Mouse (Mus musculus) hindlimb bud, embryonic 11.5 days (tissue): ENCODE measurements around the gene Mosmo.
A peak's percentile ranks its signal among the peaks of the same experiment; 100 is the strongest.
"Not testable (repeated sequence)": the region's sequence is repeated elsewhere in the genome, so short reads cannot be mapped to it uniquely, and the experiment has no call there.

ENCODE experiments used
- DNase-seq: peaks from one replicate; pipeline ENCODE4 v3.0.0-alpha.2; 2012; ENCODE audit warnings: low read depth, low spot score; ENCODE audit errors: extremely low spot score

Gene Mosmo

DNA sequence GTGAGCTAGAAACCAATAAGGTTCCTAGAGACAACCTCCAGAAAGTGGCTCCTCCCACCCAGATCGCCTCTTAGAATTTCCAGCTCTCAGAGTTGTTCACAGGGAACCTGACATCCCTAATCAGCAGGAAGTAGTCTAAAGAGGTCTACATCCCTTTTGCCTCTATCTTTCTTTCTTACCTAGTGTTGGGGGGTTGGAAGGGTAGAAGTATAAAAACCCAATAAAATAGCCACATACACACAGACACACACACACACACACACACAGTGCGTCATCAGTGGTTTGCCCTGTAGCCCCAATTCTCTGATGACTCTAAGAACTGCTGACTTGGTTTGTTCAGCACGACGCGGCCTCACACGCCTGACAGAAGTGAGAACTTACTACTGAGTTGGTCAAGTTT, 22.2 kb downstream of the Mosmo start:
- DNase-seq, result no peak

DNA sequence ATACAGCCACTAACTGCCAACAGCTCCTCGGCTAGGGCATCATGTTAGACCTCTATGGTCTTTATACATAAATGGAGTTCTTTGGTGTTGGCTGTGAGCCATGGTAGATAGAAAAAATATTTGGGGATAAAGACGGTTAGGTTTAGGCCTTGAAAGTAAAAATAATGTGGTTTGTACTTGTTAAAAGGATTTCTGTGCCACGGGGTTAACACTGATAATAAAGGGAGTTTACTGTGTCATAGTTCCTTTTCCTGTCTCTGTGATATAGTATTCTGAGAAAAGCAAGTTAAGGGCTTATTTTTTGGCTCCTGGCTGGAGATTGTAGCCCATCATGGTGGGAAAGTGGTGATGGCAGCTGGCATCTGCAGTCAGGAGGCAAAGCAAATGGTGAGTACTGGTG, 26.5 kb downstream of the Mosmo start:
- no peak for DNase-seq

DNA sequence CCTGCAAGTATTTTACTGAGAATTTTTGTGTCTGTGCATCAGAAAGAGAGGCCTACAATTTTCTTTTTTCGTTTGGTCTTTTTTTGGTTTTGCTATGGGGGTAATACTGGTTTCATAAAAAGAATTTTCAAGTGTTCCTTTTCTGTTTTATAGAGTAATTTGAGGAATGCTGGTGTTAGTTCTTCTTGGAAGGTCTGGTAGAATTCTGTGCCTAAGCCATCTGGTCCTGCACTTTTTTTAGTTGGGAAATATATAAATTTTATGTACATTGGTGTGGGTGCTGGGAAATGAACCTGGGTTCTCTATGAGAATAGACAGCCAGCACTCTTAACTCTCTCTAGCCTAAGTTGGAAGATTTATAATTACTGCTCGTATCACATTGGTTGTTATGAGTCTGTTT, 34.7 kb downstream of the Mosmo start:
- DNase-seq, result no peak

DNA sequence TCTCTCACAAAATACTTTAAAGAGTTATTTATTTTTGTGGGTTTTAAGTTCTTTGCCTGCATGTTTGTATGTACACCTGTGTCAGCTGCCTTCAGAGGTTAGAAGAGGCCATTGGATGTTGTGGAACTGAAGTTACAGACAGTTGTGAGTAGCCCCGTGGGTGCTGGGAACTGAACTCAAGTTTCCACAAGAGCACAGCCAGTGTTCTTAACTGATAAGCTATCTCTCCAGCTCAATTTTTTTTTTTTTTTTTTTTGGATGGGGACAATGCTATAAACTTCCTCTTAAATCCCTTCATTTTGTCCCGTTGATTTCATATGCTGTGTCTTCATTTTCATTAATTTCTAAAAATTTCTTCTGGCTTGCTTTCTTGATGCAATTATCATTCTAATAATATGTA, 35.8 kb downstream of the Mosmo start:
- DNase-seq, result no peak

DNA sequence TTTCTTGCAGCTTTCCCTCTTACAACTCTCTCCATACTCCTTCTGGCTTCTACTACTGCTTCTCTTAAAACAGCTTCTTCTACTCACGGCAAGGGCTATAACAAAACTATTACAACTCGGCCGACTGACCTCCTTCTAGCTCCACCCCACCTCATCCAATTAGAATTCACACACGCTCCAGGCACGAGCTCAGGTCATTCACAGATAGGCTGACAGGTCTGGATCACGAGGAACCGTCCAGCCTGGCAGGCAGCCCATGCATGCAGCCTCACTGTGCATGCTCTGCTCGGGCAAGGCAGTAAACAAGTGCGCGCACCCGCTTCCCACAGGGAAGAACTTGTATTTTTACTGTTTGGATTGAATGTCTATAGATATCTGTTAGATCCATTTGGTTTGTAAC, 36.5 kb downstream of the Mosmo start:
- DNase-seq, result not testable (repeated sequence)

DNA sequence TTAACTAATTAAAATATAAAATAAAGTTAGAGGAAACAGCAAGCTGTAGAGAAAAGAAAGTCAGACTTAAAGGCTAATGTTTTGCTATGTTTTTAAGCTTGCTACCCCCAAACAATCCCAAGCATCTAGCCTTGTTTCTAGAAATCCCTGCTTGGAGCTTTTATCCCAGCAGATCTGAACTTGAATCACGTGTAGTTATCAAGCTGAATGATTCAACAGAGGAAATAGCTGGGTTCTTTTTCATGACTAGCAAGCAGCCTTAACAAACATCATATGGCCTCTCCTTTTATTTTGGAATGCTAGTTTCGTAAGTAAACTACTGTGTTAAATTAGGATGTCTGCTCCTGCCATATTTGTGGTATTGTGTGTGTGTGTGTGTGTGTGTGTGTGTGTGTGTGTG, 39.8 kb downstream of the Mosmo start:
- no peak for DNase-seq

DNA sequence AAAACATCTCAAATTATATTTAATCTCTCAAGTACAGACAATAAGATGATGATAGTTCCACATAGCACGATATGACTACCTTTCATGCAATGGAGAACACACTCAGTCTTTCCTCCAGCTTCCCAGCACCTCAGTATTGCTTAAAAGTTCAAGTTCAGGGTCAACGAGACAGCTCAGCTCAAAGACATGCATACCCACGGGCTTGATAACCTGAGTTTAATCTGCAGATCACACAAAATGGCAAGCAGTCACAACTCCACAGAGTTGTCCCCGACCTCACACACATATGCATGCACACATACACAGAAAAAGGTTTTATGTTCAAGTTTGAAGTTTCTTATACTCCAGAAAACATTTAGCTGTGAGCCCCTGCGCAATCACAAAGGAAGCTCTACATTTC, 43.6 kb downstream of the Mosmo start:
- no peak for DNase-seq

DNA sequence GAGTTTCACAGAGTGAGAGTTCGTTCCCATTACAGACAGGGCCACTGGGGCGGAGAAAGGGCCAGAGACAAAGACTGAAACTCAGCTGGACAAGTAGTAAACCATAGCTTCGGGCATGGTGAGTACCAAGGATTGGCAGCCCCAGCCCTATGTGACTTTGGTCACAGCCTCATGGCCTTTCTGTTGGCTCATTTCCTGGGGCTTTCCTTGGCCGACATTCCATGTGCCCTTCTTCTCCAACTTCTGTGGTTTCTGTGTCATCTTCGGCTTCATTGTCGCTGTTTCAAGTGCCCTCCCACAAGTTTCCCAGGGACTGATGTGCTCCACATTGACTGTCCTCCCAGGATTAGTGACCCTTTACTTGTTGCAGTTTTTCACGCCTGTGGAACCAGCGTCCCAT, 44.0 kb downstream of the Mosmo start:
- no peak for DNase-seq

DNA sequence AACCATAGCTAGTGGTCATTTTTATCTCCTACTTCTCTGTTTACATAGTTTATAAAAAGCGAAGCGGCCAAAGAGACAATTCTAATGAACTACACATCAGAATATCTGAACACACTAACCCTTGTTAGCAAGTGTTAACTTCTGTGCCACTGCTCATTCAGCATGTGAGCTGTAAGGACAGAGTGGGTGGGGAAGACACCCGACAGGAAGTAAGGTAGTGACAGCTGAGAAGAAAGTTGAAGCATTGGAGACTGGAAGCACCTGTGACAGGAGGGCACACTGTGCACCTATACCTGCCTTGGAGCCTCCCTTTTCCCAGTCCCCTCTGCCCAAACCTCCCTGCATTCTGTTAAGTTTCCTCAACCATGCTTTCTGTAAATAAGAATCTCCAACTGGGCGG, 44.6 kb downstream of the Mosmo start:
- DNase-seq, result no peak

DNA sequence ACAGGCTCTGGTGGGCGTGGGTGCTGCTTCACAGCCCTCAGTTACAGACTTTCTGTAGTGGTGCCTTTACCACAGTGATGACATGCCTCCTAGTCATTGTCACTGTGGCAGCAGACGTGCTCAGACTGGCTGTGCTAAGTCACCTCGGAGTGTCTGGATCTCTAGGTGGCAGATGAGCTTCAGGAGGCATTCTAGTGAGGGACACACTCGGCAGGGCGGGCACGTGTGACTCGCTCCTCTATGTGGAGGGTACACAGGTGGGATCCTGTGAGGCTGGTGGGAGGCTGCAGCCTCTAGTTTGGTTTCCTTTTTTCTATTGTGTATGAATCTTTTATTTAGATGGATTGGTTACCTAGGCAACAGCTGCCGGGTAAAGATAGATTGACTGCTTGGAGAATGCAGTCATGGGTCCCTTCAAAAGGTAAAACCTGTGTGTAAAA, 45.4 kb downstream of the Mosmo start:
- no peak for DNase-seq

DNA sequence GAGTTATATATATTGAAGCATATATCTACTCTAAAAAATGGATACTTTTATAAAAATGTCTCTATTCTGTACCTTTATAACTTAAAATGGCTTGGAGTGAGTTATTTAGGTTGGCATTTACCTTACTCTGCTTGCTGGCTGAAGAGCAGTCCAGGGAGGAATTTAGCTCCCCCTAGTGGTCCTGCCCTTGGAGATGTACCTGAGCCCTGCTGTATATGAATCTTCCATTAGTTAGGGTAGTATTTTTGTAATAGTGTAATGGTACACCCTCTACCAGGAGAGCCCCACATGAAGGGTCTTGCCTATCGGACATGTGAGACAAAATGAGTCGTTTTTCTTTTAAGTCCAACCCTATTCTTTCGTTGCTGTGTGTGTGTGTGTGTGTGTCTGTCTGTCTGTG, 50.2 kb downstream of the Mosmo start:
- DNase-seq, result no peak

DNA sequence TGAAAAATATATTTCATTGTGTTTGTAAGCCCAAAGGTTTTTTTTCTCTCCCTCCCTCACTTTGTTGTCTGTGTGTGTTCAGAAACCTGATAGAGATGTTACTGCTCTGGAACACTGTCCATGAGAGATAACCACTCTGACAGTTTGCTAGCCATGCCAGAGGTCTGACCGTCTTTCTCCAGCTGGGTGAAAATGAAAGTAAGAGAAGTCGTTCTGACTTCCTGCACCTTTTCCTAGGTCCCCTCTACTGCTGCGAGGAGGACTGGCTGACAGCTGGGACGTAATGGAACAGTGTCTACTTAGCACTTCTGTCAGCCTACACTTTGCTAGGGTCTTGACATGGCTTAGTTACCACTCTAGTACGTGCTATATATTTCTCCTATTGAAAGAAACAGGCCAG, 52.2 kb downstream of the Mosmo start:
- DNase-seq, result no peak

DNA sequence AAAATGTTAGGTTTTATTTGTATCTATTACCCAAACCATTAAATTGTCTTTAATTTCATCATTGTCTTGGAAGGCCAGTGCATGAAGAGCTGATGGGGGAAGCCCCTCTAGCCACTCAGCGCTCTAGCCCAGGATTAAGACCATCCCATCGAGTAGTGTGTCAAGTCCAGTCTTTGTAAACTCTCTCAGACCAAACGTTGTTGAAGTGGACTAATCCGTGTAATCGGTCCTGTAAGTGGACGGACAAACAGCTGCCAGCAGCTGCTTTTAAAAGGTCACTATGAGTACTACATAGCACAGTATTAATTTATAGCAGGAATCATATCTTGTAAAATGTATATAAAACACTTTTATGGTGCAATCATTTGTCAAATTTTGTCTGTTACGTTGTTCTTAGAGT, 55.5 kb downstream of the Mosmo start:
- DNase-seq, result no peak

DNA sequence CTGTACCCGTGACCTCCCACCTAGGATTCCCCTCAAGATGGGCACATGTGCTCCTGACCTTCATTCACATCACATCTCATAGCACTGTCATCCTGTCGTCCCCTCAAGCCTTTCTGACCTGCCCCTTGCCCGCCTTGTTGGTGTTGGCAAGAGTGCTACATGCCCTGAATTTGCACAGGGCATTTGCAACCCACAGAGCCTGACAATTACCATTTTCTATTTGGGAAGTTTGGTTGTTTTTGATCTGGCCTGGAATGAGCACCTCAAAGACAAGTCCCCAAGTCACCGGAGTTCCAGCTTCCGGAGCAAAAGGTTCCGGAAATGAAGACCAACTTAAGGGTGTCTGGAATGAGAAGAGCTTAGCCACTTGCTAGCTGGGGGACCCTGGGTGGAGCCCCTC, 61.6 kb downstream of the Mosmo start, which contains the start of gene Vwa3a:
Gene Vwa3a (plus strand): TSS at position 301 of the 400 bp plus-strand sequence.
- no peak for DNase-seq

DNA sequence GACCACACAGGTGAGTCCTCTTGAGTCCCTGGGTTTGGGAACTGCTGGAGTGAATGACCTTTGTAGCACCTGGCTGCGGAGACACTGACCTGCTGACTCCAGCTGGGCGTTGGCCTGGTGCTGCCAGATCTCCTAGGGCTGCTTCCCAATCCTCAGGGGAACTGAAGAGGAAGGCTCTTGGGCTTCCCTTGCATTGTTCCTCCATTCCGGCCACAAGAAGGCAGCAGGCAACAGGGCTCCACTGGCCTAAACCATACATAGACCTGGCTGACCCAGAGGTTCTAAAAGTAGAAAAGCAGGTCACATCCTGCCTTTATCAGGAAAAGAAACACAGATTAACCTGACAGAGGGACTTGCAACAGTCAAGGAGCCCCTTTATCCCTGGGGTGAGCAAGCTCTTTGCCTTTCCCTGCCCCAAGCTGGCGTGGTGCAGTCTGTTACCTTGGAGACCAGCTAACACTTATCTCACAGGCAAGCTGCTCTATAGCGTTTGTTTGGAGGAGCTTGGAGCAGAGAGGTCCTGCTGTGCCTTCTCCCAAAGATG, 62.2 kb downstream of the Mosmo start:
- DNase-seq, result no peak

DNA sequence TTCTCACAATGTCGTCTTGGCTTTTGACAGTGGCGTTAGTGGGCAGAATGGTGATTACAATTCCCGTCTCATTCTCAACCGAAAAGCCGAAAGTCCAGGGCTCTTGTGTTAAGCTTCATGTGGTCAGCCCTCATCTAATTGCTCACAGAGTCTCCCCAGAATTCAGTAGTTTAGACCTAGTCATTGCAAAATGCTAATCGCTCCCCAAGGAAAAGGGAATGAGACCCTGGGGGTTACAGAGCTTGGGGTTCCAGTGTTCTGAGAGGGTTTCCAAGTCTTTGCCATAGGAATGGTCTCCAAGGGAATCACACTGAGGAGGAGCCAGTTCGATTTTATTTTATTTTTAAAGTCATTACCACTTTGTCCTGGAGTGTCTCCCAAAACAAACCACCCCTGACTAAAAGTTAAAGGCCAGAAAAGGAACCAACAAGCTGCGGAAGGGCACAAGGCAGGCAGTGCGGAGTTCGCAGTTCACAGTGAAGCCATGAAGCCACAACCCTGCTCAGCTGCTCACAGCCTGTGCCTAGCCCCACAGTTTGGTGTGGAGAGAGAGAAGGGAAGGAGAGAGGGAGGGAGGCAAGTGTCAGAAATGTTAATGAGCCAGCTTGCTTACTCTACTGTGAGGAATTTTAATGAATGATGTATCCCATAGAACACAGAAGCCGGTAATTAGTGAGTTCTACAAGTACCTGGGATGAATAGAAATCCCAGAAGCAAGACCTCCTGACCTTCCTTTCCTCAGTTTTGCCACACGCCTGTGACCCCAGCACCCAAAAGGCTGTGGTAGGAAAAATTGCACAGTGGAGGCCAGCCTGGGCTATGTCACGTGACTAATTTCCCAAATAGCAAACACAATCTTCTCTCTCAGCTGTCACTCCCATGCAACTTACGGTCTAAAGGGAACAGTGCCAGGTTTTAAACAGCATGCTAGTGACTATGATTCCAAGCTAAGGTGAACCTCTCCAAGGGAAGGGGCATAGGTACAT, 66.2 kb downstream of the Mosmo start:
- DNase-seq, result no peak

DNA sequence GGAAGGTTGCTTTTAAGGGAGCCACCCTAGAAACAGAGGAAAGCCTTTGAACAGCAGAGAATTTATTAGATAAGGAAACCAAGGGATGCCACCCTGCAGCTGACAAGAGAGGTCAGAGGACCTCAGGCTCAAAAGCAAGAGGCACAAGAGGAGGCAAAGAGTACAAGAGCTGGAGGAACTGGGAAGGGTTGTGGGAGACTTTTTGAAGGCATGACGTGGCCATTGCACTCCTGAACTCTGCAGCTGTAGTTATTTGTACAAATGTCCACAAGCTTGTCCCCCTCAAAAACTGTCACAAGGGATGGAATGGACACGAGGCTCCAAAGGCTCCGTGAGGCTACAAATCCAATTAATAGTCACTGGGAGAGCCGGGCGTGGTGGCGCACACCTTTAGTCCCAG, 67.2 kb downstream of the Mosmo start:
- no peak for DNase-seq

DNA sequence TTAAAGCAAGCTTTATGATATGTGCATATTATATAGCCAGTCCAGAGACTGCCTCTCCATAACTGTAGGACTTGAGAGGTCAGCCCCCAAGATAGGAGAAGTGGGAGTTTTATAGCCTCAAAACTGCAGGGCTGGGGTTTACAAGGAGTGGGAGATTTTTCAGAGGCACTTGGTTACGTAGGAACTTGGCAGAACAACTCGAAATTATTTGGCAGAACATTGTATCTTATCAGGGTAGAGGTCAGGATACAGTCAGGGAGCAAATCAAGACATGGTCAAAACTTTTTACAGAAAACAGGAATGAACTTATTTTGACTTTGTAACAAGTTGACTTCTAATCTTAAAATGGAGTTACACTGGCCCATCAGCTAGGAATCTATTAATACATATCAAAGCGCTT, 68.6 kb downstream of the Mosmo start:
- no peak for DNase-seq

DNA sequence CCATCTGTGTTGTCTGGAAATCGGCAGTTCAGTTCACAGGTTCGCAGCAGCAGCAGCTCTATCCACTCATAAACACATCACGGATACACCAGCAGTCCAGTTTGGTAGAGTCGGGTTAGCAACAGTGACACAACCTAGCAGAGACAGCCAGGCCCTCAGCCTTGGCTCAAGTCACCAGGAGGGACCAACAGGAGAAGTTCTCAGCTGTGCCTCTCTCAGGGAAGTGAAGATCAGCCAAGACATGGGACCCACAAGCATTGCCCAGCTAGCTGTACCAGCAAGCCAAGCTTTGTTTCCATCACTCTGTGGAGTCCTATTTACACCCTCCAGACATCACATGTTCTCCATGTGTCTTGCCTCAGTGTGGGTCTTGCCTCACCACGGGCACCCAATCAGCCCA, 69.4 kb downstream of the Mosmo start:
- DNase-seq, result no peak

DNA sequence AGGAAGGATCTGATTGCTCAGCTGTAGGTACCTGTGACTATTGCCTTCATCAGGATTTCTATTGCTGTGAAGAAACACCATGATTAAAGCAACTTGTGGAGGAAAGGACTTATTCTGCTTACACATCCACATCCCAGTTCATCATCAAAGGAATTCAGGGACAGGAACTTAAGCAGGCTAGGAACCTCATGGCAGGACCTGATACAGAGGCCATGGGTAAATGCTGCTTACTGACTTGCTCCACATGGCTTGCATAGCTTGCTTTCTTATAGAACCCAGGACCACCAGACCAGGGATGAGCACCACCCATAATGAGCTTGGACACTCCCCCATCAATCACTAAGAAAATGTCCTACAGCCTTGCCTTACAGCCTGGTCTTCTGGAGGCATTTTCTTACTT, 71.1 kb downstream of the Mosmo start:
- no peak for DNase-seq

DNA sequence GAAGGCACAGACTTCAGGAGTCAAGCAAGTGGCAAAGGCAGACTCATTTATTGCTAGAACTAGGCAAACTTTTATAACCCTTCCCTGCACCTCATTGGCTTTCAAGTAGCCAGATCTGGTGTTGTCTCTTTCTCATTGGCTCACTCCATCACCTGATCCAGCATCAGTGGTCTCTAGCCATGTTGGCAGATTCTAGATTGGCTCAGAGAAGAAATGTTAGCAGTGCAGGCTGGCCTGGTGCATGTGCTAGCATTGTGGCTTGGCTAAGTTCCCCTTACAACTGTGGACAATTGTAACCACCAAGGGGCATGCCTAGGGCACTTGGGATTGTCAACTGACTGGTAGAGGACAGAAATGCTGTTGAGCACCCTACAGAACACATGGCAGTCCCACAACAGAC, 73.9 kb downstream of the Mosmo start:
- no peak for DNase-seq

DNA sequence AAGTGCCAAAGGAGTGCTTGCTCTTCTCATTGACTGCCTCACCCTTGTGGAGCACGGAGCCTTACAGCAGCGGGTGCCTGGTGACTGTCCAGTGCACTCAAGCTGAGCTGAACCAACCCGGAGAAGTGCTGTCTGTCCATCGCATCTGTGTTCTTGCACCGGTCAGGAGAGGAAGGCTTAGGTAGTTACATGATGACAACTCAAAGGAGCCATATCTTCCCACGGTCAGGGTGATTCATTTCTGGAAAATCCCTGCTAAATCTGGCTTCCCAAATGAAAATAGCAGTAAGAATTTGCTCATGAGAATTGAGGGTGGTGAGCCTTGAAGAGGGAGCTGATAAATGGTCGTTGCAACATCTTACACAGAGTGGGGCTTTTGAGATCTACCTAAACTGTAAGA, 74.5 kb downstream of the Mosmo start:
- DNase-seq, result no peak

DNA sequence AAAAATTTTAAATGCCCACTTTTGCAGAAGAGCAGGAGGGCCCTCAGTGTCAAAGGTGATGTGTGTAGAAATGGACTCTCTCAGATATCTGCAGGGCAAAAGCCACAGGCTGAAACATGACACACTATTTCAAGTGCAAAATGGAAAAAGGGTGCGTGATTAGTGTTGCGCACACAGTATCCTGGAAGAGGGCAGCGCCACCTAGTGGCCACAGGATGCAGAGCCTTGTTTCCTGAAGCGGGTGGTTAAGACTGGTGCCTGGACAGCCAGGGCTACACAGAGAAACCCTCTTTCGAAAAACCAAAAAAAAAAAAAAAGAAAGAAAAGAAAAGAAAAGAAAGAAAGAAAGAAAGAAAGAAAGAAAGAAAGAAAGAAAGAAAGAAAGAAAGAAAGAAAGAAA, 77.3 kb downstream of the Mosmo start:
- DNase-seq, result peak; percentile 77
